Mouse (Mus musculus) bone marrow, adult 2 months (tissue): Measurements from ENCODE around the gene Rlf.

Experiments
- CTCF ChIP-seq: fragments of 200-500 bp; IDR thresholded peaks from 2 replicates; pipeline ENCODE4 v1.5.1; 2011; ENCODE audit warnings: low read length, control low read depth; ENCODE audit not compliant: control insufficient read depth, insufficient read depth
- POLR2A ChIP-seq: fragments of 200-500 bp; IDR thresholded peaks from 2 replicates; pipeline ENCODE4 v1.6.1; 2011; ENCODE audit warnings: low read depth, mild to moderate bottlenecking, control low read depth, low read length, borderline replicate concordance; ENCODE audit not compliant: control insufficient read depth

DNA sequence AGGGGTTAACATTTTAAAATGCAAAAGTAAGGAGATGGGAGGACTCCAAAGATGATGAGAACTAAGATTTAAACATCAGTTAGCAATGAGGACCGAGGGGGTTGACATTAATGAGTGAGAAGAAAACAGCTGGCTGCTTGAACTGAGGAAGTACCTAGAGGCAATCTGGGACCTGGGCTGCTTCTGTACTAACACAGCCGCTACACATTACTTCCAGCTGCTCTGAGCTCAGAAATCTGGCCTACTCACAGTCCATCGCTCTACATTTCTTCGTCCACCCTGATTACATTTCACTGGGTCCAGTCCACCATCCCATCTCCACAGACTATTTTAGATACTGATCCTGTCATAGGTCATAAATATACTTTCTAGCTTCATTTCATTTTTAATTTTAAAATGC is 17.0 kb downstream of the Rlf start:
- no peak for TF ChIP-seq POLR2A
- TF ChIP-seq CTCF = no peak
